Mouse (Mus musculus): ENCODE measurements around the gene Btbd8. TPM values are rescaled to one million over a fixed set of nuclear protein-coding genes. Genes with fewer than 3 reads are reported as not detected.

Btbd8 gene
- polyA plus RNA-seq, 1 experiment = 5.9 TPM

DNA sequence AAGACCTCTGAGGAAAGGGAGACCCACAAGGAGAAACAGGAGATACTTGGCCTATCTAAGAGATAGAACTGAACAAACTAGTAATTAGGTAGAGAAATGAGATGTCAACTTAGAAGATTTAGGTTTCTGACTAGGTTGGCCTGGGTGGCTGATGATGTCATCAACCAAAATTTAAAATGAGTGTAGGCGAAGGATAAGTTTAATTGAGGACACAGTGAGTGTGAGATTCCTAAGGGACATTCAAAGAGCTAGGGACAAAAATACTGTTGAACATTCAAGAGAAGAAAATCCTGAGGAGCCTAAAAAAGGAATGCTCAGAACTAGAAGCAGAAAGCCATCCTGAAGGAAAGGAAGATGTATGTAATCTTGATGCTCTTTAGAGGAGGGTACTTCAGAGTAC is 78.3 kb downstream of the Btbd8 start:
- Histone ChIP-seq H3K36me3 (ENCODE audit: control insufficient read depth, insufficient read depth, low read length) (no peaks in the 10 kb centered on the region), H3K4me3 (ENCODE audit: control insufficient read depth, low read depth, low read length) (no peak overlapping the region), H3K4me1 (ENCODE audit: control insufficient read depth, insufficient read depth, low read length) (no peaks in the 10 kb centered on the region), H3K27me3 (ENCODE audit: control insufficient read depth, insufficient read depth, low read length) (no peaks in the 10 kb centered on the region), H3K27ac (ENCODE audit: control insufficient read depth, insufficient read depth, low read depth, low read length) (no peak overlapping the region)
- TF ChIP-seq POLR2A (IDR thresholded peaks at IDR 0.05; ENCODE audit: control insufficient read depth, low read depth, low read length) (no peak), CTCF (IDR thresholded peaks at IDR 0.05; ENCODE audit: control insufficient read depth, insufficient read depth, insufficient replicate concordance, low read depth, low read length) (no peak)

DNA sequence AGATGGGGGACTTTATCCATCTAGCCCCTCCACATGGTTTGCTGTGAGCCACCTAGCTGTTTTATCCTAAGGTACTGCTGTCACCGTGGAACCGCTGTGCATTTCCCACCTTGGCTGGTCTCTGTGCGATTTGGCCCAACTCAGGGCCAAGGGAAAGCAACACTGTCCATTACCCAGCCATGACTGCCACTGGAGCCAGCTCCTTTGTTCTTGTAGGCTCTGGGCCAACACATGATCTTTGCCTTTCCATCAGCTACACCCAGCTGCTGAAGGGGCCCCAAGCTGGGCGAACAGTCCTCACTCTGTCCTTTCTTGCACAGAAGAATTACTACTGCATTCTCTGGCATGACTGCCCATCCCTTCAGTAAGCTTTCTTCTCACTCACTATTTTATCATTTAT is 80.8 kb downstream of the Btbd8 start:
- TF ChIP-seq POLR2A (IDR thresholded peaks at IDR 0.05; ENCODE audit: control insufficient read depth, low read depth, low read length) = no peak
- no peak for TF ChIP-seq CTCF (IDR thresholded peaks at IDR 0.05; ENCODE audit: control insufficient read depth, insufficient read depth, insufficient replicate concordance, low read depth, low read length)
- H3K27me3 ChIP-seq (ENCODE audit: control insufficient read depth, insufficient read depth, low read length) = no peaks in the 10 kb centered on the region
- no peak overlapping the region for H3K4me3 ChIP-seq (ENCODE audit: control insufficient read depth, low read depth, low read length)
- H3K4me1 ChIP-seq (ENCODE audit: control insufficient read depth, insufficient read depth, low read length) = no peaks in the 10 kb centered on the region; the same call in 1 of the 2 replicates
- H3K27ac ChIP-seq (ENCODE audit: control insufficient read depth, insufficient read depth, low read depth, low read length) = no peak overlapping the region
- H3K36me3 ChIP-seq (ENCODE audit: control insufficient read depth, insufficient read depth, low read length) = no peaks in the 10 kb centered on the region

DNA sequence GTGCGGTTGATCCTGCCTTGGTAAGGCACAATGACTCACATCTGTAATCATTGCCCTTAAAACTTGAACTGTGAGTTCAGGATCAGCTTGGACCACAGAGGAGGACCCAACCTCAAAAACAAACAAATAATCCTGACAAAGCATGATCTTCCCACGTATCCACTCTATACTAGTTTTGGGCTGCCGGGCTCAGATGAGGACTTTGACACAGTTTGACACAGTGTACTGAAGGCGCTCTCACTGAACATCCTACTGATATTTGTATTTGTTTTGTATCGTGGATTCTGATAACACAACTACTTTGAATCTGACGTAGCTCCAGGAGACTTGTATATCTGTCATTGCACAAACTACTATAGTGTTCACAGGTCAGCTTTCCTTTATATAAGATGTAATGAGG is 83.6 kb downstream of the Btbd8 start:
- TF ChIP-seq CTCF (IDR thresholded peaks at IDR 0.05; ENCODE audit: control insufficient read depth, insufficient read depth, insufficient replicate concordance, low read depth, low read length) = no peak
- TF ChIP-seq POLR2A (IDR thresholded peaks at IDR 0.05; ENCODE audit: control insufficient read depth, low read depth, low read length) = no peak
- Histone ChIP-seq H3K4me1 (ENCODE audit: control insufficient read depth, insufficient read depth, low read length) (no peaks in the 10 kb centered on the region; the same call in 1 of the 2 replicates), H3K27me3 (ENCODE audit: control insufficient read depth, insufficient read depth, low read length) (no peaks in the 10 kb centered on the region), H3K4me3 (ENCODE audit: control insufficient read depth, low read depth, low read length) (no peak overlapping the region), H3K27ac (ENCODE audit: control insufficient read depth, insufficient read depth, low read depth, low read length) (no peak overlapping the region), H3K36me3 (ENCODE audit: control insufficient read depth, insufficient read depth, low read length) (no peaks in the 10 kb centered on the region)

DNA sequence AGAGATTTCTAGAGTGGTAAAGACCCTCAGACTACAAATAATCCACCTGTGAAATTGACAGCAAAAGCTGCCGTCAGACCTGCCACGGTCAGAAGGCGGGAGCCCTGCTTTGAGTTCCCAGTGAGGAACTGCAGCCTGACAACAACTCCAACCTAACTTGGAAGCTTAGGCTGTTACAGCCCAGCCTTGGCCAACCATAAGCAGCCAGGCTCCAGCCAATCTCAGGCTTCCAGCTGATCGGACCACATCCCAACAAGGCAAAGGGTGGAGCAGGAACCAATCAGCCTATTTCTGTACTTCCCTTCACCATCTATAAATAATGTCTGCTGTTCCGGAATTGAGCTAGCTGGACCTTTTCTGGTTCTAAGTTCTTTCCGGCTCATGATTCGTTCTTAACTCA is 84.1 kb downstream of the Btbd8 start:
- no peaks in the 10 kb centered on the region; the same call in 1 of the 2 replicates for H3K4me1 ChIP-seq (ENCODE audit: control insufficient read depth, insufficient read depth, low read length)
- TF ChIP-seq CTCF (IDR thresholded peaks at IDR 0.05; ENCODE audit: control insufficient read depth, insufficient read depth, insufficient replicate concordance, low read depth, low read length) (no peak), POLR2A (IDR thresholded peaks at IDR 0.05; ENCODE audit: control insufficient read depth, low read depth, low read length) (no peak)
- no peaks in the 10 kb centered on the region for H3K27me3 ChIP-seq (ENCODE audit: control insufficient read depth, insufficient read depth, low read length)
- no peaks in the 10 kb centered on the region for H3K36me3 ChIP-seq (ENCODE audit: control insufficient read depth, insufficient read depth, low read length)
- H3K27ac ChIP-seq (ENCODE audit: control insufficient read depth, insufficient read depth, low read depth, low read length) = no peak overlapping the region
- H3K4me3 ChIP-seq (ENCODE audit: control insufficient read depth, low read depth, low read length) = no peak overlapping the region

DNA sequence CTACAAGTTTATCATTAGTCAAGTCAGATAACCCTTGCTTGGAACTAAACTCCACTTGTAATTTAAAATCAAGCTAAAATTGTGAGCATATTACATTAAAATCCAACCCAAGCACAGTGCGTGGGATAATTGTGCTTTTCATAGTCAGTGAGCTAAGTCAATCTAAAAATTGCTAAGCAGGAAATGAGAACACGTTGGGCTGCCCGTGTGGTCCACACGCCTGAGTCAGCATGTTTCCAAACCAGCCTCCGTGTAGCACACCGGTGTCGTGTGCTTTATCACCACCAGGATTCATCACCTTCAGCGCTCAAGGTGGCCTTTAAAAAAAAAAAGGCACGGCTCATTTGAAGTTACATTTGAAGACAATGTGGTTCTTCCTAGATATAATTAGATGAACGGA is 86.5 kb downstream of the Btbd8 start:
- no peak for TF ChIP-seq POLR2A (IDR thresholded peaks at IDR 0.05; ENCODE audit: control insufficient read depth, low read depth, low read length)
- no peak for TF ChIP-seq CTCF (IDR thresholded peaks at IDR 0.05; ENCODE audit: control insufficient read depth, insufficient read depth, insufficient replicate concordance, low read depth, low read length)
- Histone ChIP-seq H3K4me3 (ENCODE audit: control insufficient read depth, low read depth, low read length) (no peak overlapping the region), H3K27me3 (ENCODE audit: control insufficient read depth, insufficient read depth, low read length) (no peaks in the 10 kb centered on the region), H3K4me1 (ENCODE audit: control insufficient read depth, insufficient read depth, low read length) (no peaks in the 10 kb centered on the region; the same call in 1 of the 2 replicates), H3K27ac (ENCODE audit: control insufficient read depth, insufficient read depth, low read depth, low read length) (no peak overlapping the region), H3K36me3 (ENCODE audit: control insufficient read depth, insufficient read depth, low read length) (no peaks in the 10 kb centered on the region)

DNA sequence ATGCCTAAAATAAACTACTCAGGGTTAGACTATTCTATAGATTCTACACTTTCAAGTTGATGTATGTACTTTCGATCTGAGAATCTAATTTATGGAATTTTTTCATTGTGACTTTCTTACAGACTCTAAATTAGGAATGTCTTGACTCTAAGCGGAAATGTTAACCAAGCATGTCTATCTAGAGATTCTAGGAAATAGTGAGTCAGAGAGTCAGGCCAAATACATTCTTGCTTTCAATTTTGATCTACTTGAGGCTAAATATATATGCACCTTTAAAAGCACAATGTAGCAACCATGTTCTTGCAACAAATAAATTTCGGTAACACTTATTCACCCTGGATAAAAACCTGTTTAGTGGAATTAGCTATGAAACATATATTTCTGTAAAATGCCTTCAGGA is 91.1 kb downstream of the Btbd8 start:
- Histone ChIP-seq H3K27me3 (ENCODE audit: control insufficient read depth, insufficient read depth, low read length) (no peaks in the 10 kb centered on the region), H3K27ac (ENCODE audit: control insufficient read depth, insufficient read depth, low read depth, low read length) (no peak overlapping the region), H3K4me3 (ENCODE audit: control insufficient read depth, low read depth, low read length) (no peak overlapping the region), H3K36me3 (ENCODE audit: control insufficient read depth, insufficient read depth, low read length) (no peaks in the 10 kb centered on the region), H3K4me1 (ENCODE audit: control insufficient read depth, insufficient read depth, low read length) (no peaks in the 10 kb centered on the region)
- TF ChIP-seq POLR2A (IDR thresholded peaks at IDR 0.05; ENCODE audit: control insufficient read depth, low read depth, low read length) (no peak), CTCF (IDR thresholded peaks at IDR 0.05; ENCODE audit: control insufficient read depth, insufficient read depth, insufficient replicate concordance, low read depth, low read length) (no peak)

DNA sequence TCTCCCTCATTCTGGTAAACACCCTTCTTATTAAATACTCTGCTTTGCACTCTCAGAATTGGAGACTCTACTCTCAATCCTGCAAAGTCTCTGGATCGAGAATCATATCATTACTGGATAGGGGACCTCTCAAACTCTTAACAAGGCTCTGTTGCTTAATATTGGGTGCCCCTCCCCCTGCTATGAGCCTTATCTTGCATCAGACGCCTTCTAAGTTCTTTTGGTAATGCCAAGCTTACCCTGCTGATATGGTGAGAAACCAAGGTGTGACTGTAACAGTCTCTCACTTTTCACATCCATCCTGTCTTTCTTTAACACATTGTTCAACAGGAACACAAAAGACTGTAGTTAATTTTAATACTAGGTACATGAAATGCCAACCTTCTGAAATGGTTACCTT is 95.8 kb downstream of the Btbd8 start:
- no peak overlapping the region for H3K27ac ChIP-seq (ENCODE audit: control insufficient read depth, insufficient read depth, low read depth, low read length)
- no peaks in the 10 kb centered on the region for H3K36me3 ChIP-seq (ENCODE audit: control insufficient read depth, insufficient read depth, low read length)
- no peak overlapping the region for H3K4me3 ChIP-seq (ENCODE audit: control insufficient read depth, low read depth, low read length)
- H3K4me1 ChIP-seq (ENCODE audit: control insufficient read depth, insufficient read depth, low read length) = peaks cover 2% of the 10 kb centered on the region
- TF ChIP-seq POLR2A (IDR thresholded peaks at IDR 0.05; ENCODE audit: control insufficient read depth, low read depth, low read length) = no peak
- no peak for TF ChIP-seq CTCF (IDR thresholded peaks at IDR 0.05; ENCODE audit: control insufficient read depth, insufficient read depth, insufficient replicate concordance, low read depth, low read length)
- no peaks in the 10 kb centered on the region for H3K27me3 ChIP-seq (ENCODE audit: control insufficient read depth, insufficient read depth, low read length)

DNA sequence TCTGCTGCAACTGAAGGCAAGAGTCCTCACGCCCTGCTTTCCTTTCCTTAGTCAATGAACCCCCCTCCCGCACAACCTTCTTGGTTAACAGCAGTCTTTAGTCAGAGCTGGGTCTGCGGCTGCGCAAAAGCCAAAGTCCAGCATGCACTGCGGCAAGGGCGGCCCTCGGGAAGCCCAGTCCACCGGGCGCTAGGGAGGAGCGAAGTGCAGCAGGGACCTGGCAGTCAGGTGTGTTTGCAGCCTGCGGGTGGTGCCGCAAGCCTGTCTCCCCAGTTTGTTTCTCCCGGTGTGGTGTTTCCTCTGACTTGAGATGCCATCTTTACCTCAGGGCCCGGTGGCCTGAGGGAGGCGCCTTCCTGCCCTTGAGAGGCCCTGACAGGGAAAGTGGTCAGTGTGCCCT is 96.8 kb downstream of the Btbd8 start, which contains the start of gene 1700028K03Rik:
Gene 1700028K03Rik, plus strand, starts transcription at position 129 of the 400 bp plus-strand sequence.
- Histone ChIP-seq H3K4me1 (ENCODE audit: control insufficient read depth, insufficient read depth, low read length) (peaks cover 2% of the 10 kb centered on the region), H3K27ac (ENCODE audit: control insufficient read depth, insufficient read depth, low read depth, low read length) (peak within 1 kb of the TSS; percentile 76), H3K4me3 (ENCODE audit: control insufficient read depth, low read depth, low read length) (peak within 1 kb of the TSS; percentile 91), H3K27me3 (ENCODE audit: control insufficient read depth, insufficient read depth, low read length) (no peaks in the 10 kb centered on the region), H3K36me3 (ENCODE audit: control insufficient read depth, insufficient read depth, low read length) (no peaks in the 10 kb centered on the region)
- TF ChIP-seq CTCF (IDR thresholded peaks at IDR 0.05; ENCODE audit: control insufficient read depth, insufficient read depth, insufficient replicate concordance, low read depth, low read length) (no peak), POLR2A (IDR thresholded peaks at IDR 0.05; ENCODE audit: control insufficient read depth, low read depth, low read length) (peak; percentile 82)
